Comparison of ENCODE assay signal across 8 mouse cellular contexts in genomic region chr13:64274879-64275753, GRCm38 (mm10). TPM values are rescaled to one million over a fixed set of nuclear protein-coding genes. Genes with fewer than 3 reads are reported as not detected.
DNase-seq lines count a peak whose midpoint lies in the region; ATAC-seq and TF ChIP-seq lines count a peak whose summit lies in the region.

TSS of gene Cdc14b (minus strand) at chr13:64275290.

- peaks cover 3% of the 10 kb centered on the region for H3K79me2 ChIP-seq in myocyte (ENCODE audit: control insufficient read depth, insufficient read depth)

- peak; percentile 40 for TF ChIP-seq POLR2A in myocyte (IDR thresholded peaks at IDR 0.05; ENCODE audit: insufficient read length, low read depth)

- no peaks in the 10 kb centered on the region for H3K27me3 ChIP-seq in embryonic facial prominence, embryonic 13.5 days
- peaks cover 5% of the 10 kb centered on the region; the same call in 1 of the 2 replicates for H3K27me3 ChIP-seq in heart, embryonic 13.5 days (replicated peaks)
- H3K27me3 ChIP-seq in kidney, embryonic 16.5 days (ENCODE audit: insufficient read depth, low read length) = 0 out of 2 replicates have a peak, but pooled peaks cover 4% of the 10 kb centered on the region
- H3K27me3 ChIP-seq in liver, embryonic 11.5 days (replicated peaks; ENCODE audit: control insufficient read depth, insufficient read depth, low read length) = 0 out of 2 replicates have a peak, but pooled peaks cover 4% of the 10 kb centered on the region
- no peaks in the 10 kb centered on the region for H3K27me3 ChIP-seq in myocyte (ENCODE audit: control insufficient read depth, insufficient read depth, insufficient read length)
- H3K27me3 ChIP-seq in splenic B cell, adult 2 months (ENCODE audit: control insufficient read depth, insufficient read depth, low read length, poor library complexity, severe bottlenecking) = peaks cover 2% of the 10 kb centered on the region; the same call in 1 of the 2 replicates

- peak; percentile 57 to 59 for DNase-seq in B cell, adult 2 months
- DNase-seq in adrenal gland, postnatal 4 days (ENCODE audit: low spot score in 2 of 2) = peak; percentile 48 to 64
- peak; percentile 84 for DNase-seq in liver, embryonic 11.5 days (ENCODE audit: low spot score)
- peak; percentile 69 for DNase-seq in splenic B cell, adult 2 months (ENCODE audit: low read depth, low spot score)

- H3K27ac ChIP-seq in embryonic facial prominence, embryonic 13.5 days = no peak within 1 kb of the TSS
- no peak within 1 kb of the TSS; the same call in 1 of the 2 replicates for H3K27ac ChIP-seq in heart, embryonic 13.5 days (replicated peaks)
- H3K27ac ChIP-seq in kidney, embryonic 16.5 days (ENCODE audit: low read length) = no peak within 1 kb of the TSS
- peak within 1 kb of the TSS; percentile 52 for H3K27ac ChIP-seq in liver, embryonic 11.5 days (ENCODE audit: low read depth, low read length)

- H3K9ac ChIP-seq in embryonic facial prominence, embryonic 13.5 days = peak within 1 kb of the TSS; percentile 84
- peak within 1 kb of the TSS; percentile 86 for H3K9ac ChIP-seq in heart, embryonic 13.5 days
- H3K9ac ChIP-seq in kidney, embryonic 16.5 days (replicated peaks; ENCODE audit: low read length) = peak within 1 kb of the TSS; percentile 72
- peak within 1 kb of the TSS; percentile 77 for H3K9ac ChIP-seq in liver, embryonic 11.5 days (ENCODE audit: low read depth, low read length)

- no peaks in the 10 kb centered on the region for H3K9me3 ChIP-seq in embryonic facial prominence, embryonic 13.5 days
- no peaks in the 10 kb centered on the region for H3K9me3 ChIP-seq in heart, embryonic 13.5 days
- no peaks in the 10 kb centered on the region for H3K9me3 ChIP-seq in kidney, embryonic 16.5 days (ENCODE audit: low read length)
- no peaks in the 10 kb centered on the region for H3K9me3 ChIP-seq in liver, embryonic 11.5 days (ENCODE audit: control insufficient read depth, low read length)

- H3K4me3 ChIP-seq in embryonic facial prominence, embryonic 13.5 days = peak within 1 kb of the TSS; percentile 85
- peak within 1 kb of the TSS; percentile 84 for H3K4me3 ChIP-seq in heart, embryonic 13.5 days
- H3K4me3 ChIP-seq in kidney, embryonic 16.5 days (ENCODE audit: low read length) = peak within 1 kb of the TSS; percentile 63
- H3K4me3 ChIP-seq in liver, embryonic 11.5 days (ENCODE audit: low read depth, low read length) = peak within 1 kb of the TSS; percentile 75
- H3K4me3 ChIP-seq in myocyte = peak within 1 kb of the TSS; percentile 41

- peak; percentile 95 for ATAC-seq in embryonic facial prominence, embryonic 13.5 days (ENCODE audit: insufficient number of reproducible peaks, insufficient read depth, low FRiP score, low TSS enrichment, low read depth)
- ATAC-seq in heart, embryonic 13.5 days (ENCODE audit: extremely low read depth, insufficient number of reproducible peaks, low FRiP score, low TSS enrichment) = peak; percentile 79
- ATAC-seq in kidney, embryonic 16.5 days (ENCODE audit: low FRiP score, low TSS enrichment) = peak; percentile 97
- ATAC-seq in liver, embryonic 11.5 days (replicated peaks; ENCODE audit: low FRiP score) = peak; percentile 93

- WGBS in embryonic facial prominence, embryonic 13.5 days = under 1% methylated on average over 57 of the region's 57 CpGs
- WGBS in heart, embryonic 13.5 days = 1% methylated on average over 57 of the region's 57 CpGs
- under 1% methylated on average over 57 of the region's 57 CpGs for WGBS in kidney, embryonic 16.5 days
- under 1% methylated on average over 57 of the region's 57 CpGs for WGBS in liver, embryonic 11.5 days

- H3K4me1 ChIP-seq in embryonic facial prominence, embryonic 13.5 days = peaks cover 11% of the 10 kb centered on the region; the same call in 1 of the 2 replicates
- H3K4me1 ChIP-seq in heart, embryonic 13.5 days = peaks cover 19% of the 10 kb centered on the region
- H3K4me1 ChIP-seq in kidney, embryonic 16.5 days (ENCODE audit: insufficient read depth, low read length) = peaks cover 15% of the 10 kb centered on the region
- H3K4me1 ChIP-seq in liver, embryonic 11.5 days (replicated peaks; ENCODE audit: control insufficient read depth, insufficient read depth, low read length) = peaks cover 13% of the 10 kb centered on the region; the same call in 1 of the 2 replicates

- H3K36me3 ChIP-seq in embryonic facial prominence, embryonic 13.5 days = no peaks in the 10 kb centered on the region
- no peaks in the 10 kb centered on the region for H3K36me3 ChIP-seq in heart, embryonic 13.5 days
- no peaks in the 10 kb centered on the region for H3K36me3 ChIP-seq in kidney, embryonic 16.5 days (ENCODE audit: insufficient read depth, low read length)
- no peaks in the 10 kb centered on the region for H3K36me3 ChIP-seq in liver, embryonic 11.5 days (ENCODE audit: control insufficient read depth, insufficient read depth, low read length)
- no peaks in the 10 kb centered on the region for H3K36me3 ChIP-seq in myocyte (ENCODE audit: control insufficient read depth, insufficient read depth)
- H3K36me3 ChIP-seq in splenic B cell, adult 2 months (ENCODE audit: control insufficient read depth, insufficient read depth, low read length, poor library complexity, severe bottlenecking) = no peaks in the 10 kb centered on the region

- H3K4me2 ChIP-seq in embryonic facial prominence, embryonic 13.5 days = peak within 1 kb of the TSS; percentile 98
- H3K4me2 ChIP-seq in heart, embryonic 13.5 days = peak within 1 kb of the TSS; percentile 100
- H3K4me2 ChIP-seq in kidney, embryonic 16.5 days (replicated peaks; ENCODE audit: low read depth, low read length) = peak within 1 kb of the TSS; percentile 99
- peak within 1 kb of the TSS; percentile 99 for H3K4me2 ChIP-seq in liver, embryonic 11.5 days
- H3K4me2 ChIP-seq in myocyte (ENCODE audit: low read depth) = peak within 1 kb of the TSS; percentile 85

- H3ac ChIP-seq in myocyte (ENCODE audit: control insufficient read depth, insufficient read length) = peak within 1 kb of the TSS; percentile 40

TF ChIP-seq in myocyte, 11 proteins besides CTCF, POLR2A, EP300 and RAD21:
- TF ChIP-seq REST (IDR thresholded peaks at IDR 0.05; ENCODE audit: insufficient read depth, insufficient read length) (no peak), MYOG (IDR thresholded peaks at IDR 0.05; ENCODE audit: control insufficient read depth in 1 of 3, insufficient read depth in 1 of 3, insufficient read length in 2 of 3, low read depth in 2 of 3) (no peak), MYOD1 (IDR thresholded peaks at IDR 0.05; ENCODE audit: control insufficient read depth in 1 of 3, insufficient read length in 2 of 3, low read depth in 2 of 3) (no peak), TCF12 (IDR thresholded peaks at IDR 0.05; ENCODE audit: insufficient read depth, poor library complexity, severe bottlenecking) (no peak), MAX (IDR thresholded peaks at IDR 0.05; ENCODE audit: low read depth) (no peak), SRF (IDR thresholded peaks at IDR 0.05; ENCODE audit: control insufficient read depth, insufficient read length, low read depth) (no peak), POLR2AphosphoS2 (IDR thresholded peaks at IDR 0.05; ENCODE audit: insufficient read length, low read depth) (no peak), USF1 (IDR thresholded peaks at IDR 0.05; ENCODE audit: low read depth) (no peak), CEBPB (IDR thresholded peaks at IDR 0.05; ENCODE audit: insufficient read depth, poor library complexity, severe bottlenecking) (no peak), TCF3 (IDR thresholded peaks at IDR 0.05; ENCODE audit: insufficient read length, low read depth) (no peak), E2F4 (IDR thresholded peaks at IDR 0.05; ENCODE audit: insufficient read depth) (no peak)

RNA-seq across cellular contexts. Expression of gene Cdc14b, which starts in this region (rescaled TPM):
- total RNA-seq in adrenal gland, postnatal 4 days (2021) = 10 to 100 TPM; 11.0 to 11.5 TPM
- polyA plus RNA-seq in embryonic facial prominence, embryonic 13.5 days (2015; fragmentation: Nextera tagmentation; extraction: Ambion mirVana) = 20.7 and 26.1 TPM in 2 replicates
- polyA plus RNA-seq in heart, embryonic 13.5 days (2015; fragmentation: Nextera tagmentation; extraction: Ambion mirVana) = 16.3 and 17.4 TPM in 2 replicates
- polyA plus RNA-seq in kidney, embryonic 16.5 days (2015; fragmentation: Nextera tagmentation; extraction: Ambion mirVana) = 16.1 and 16.9 TPM in 2 replicates
- 16.6 and 17.5 TPM in 2 replicates for polyA plus RNA-seq in liver, embryonic 11.5 days (2014; fragmentation: Nextera tagmentation; extraction: Ambion mirVana)
- polyA plus RNA-seq in myocyte (2012; fragmentation: generic; extraction: Trizol) = 4.4 TPM
